Mouse (Mus musculus) midbrain, postnatal 0 days (tissue): ENCODE measurements around the gene Galnt6. TPM values are rescaled to one million over a fixed set of nuclear protein-coding genes. Genes with fewer than 3 reads are reported as not detected.
A peak's percentile ranks its signal among the peaks of the same experiment; 100 is the strongest.

ENCODE experiments used
- ATAC-seq: fragments of 200-750 bp; cut with Nextera tagmentation; 2 replicates; pipeline ENCODE4 v1.8.0; 2017; ENCODE audit warnings: moderate number of reproducible peaks, mild to moderate bottlenecking, moderate TSS enrichment, moderate library complexity; ENCODE audit not compliant: low FRiP score
- DNase-seq: peaks from one replicate; pipeline ENCODE4 v3.0.0-alpha.2; 2015; ENCODE audit warnings: low spot score
- H3K27ac ChIP-seq: fragments of 300-500 bp; sonication (generic); 2 replicates; pipeline ENCODE4 v1.5.1; 2014; ENCODE audit warnings: low read depth, mild to moderate bottlenecking, low read length, mixed read lengths
- H3K27me3 ChIP-seq: fragments of 300-500 bp; sonication (generic); 2 replicates; pipeline ENCODE4 v1.6.1; 2014; ENCODE audit warnings: low read length, control low read depth, mixed read lengths; ENCODE audit not compliant: insufficient read depth
- H3K36me3 ChIP-seq: fragments of 300-500 bp; sonication (generic); 2 replicates; pipeline ENCODE4 v1.6.1; 2014; ENCODE audit warnings: low read length, control low read depth, mixed read lengths; ENCODE audit not compliant: insufficient read depth
- H3K4me1 ChIP-seq: fragments of 300-500 bp; sonication (generic); 2 replicates; pipeline ENCODE4 v1.6.1; 2014; ENCODE audit warnings: mild to moderate bottlenecking, control low read depth, antibody characterized with exemption, low read length, mixed read lengths; ENCODE audit not compliant: insufficient read depth
- H3K4me2 ChIP-seq: fragments of 300-500 bp; sonication (generic); 2 replicates; pipeline ENCODE4 v1.6.1; 2014; ENCODE audit warnings: low read depth, mild to moderate bottlenecking, low read length, mixed read lengths; ENCODE audit not compliant: poor library complexity, severe bottlenecking
- H3K4me3 ChIP-seq: fragments of 300-500 bp; sonication (generic); 2 replicates; pipeline ENCODE4 v1.5.1; 2014; ENCODE audit warnings: low read depth, mild to moderate bottlenecking, low read length, moderate library complexity
- H3K9ac ChIP-seq: fragments of 300-500 bp; sonication (generic); replicated peaks from 2 replicates; pipeline ENCODE4 v1.6.1; 2014; ENCODE audit warnings: mild to moderate bottlenecking, low read length, moderate library complexity, mixed read lengths; ENCODE audit not compliant: poor library complexity, severe bottlenecking
- H3K9me3 ChIP-seq: fragments of 300-500 bp; sonication (generic); 2 replicates; pipeline ENCODE4 v1.6.1; 2016; ENCODE audit warnings: low read length, control low read depth
- CTCF ChIP-seq: IDR thresholded peaks from 2 replicates; pipeline ENCODE4 v1.5.1; 2016; ENCODE audit warnings: antibody characterized with exemption, mild to moderate bottlenecking
- WGBS: fragments of 180-500 bp; shearing (Covaris S2); extraction: QIAGEN DNeasy Blood & Tissue Kit; methylation state at CpG from one replicate; pipeline ENCODE4 v1.1.7; 2014; 5-methylcytosine and 5-hydroxymethylcytosine counted together
- polyA plus RNA-seq: library from polyadenylated mRNA; unstranded; fragments of >200 nt; fragmentation: Nextera tagmentation; extraction: Ambion mirVana; gene quantifications from 2 replicates; pipeline ENCODE4 v1.2.1, GENCODE M21; 2015
- total RNA-seq: library from RNA; depleted of rRNA; stranded (reverse); fragments of >200 nt; gene quantifications from 2 replicates; pipeline ENCODE4 v1.2.3, GENCODE M21; 2014

Gene Galnt6
- total and polyA plus RNA-seq, 2 experiments from 2014 or later, result 0.16 to 0.20 TPM

GRCm38 (mm10) chr15:100755881-100756624, 26.9 kb upstream of the Galnt6 start:
- 0 out of 2 replicates have a peak, but pooled peaks cover 7% of the 10 kb centered on the region for H3K4me1 ChIP-seq
- H3K4me3 ChIP-seq, result no peak overlapping the region
- no peak for TF ChIP-seq CTCF
- H3K27me3 ChIP-seq, result no peaks in the 10 kb centered on the region
- H3K36me3 ChIP-seq, result no peaks in the 10 kb centered on the region
- H3K27ac ChIP-seq, result no peak overlapping the region
- WGBS, result 57% methylated on average over 3 of the region's 3 CpGs
- no peak overlapping the region for H3K9ac ChIP-seq
- DNase-seq (no peak), ATAC-seq (no peak)
- no peak overlapping the region for H3K4me2 ChIP-seq
- H3K9me3 ChIP-seq, result no peaks in the 10 kb centered on the region

GRCm38 (mm10) chr15:100755498-100755859, 26.3 kb upstream of the Galnt6 start:
- no peaks in the 10 kb centered on the region for H3K36me3 ChIP-seq
- no peaks in the 10 kb centered on the region for H3K27me3 ChIP-seq
- no peak overlapping the region for H3K4me3 ChIP-seq
- DNase-seq (no peak), ATAC-seq (no peak)
- no peak overlapping the region for H3K27ac ChIP-seq
- peak overlapping the region; percentile 26; the same call in 1 of the 2 replicates for H3K4me2 ChIP-seq
- 0 out of 2 replicates have a peak, but pooled peaks cover 4% of the 10 kb centered on the region for H3K4me1 ChIP-seq
- TF ChIP-seq CTCF, result no peak
- no peaks in the 10 kb centered on the region for H3K9me3 ChIP-seq
- WGBS, result 45% methylated on average over 6 of the region's 8 CpGs
- no peak overlapping the region for H3K9ac ChIP-seq

GRCm38 (mm10) chr15:100754805-100755497, 25.8 kb upstream of the Galnt6 start:
- Histone ChIP-seq H3K9ac (no peak overlapping the region), H3K27ac (no peak overlapping the region), H3K4me2 (peak overlapping the region; percentile 26; the same call in 1 of the 2 replicates), H3K4me1 (0 out of 2 replicates have a peak, but pooled peaks cover 2% of the 10 kb centered on the region), H3K9me3 (no peaks in the 10 kb centered on the region), H3K27me3 (no peaks in the 10 kb centered on the region), H3K4me3 (no peak overlapping the region), H3K36me3 (no peaks in the 10 kb centered on the region)
- peak; percentile 80 for TF ChIP-seq CTCF
- WGBS, result 16% methylated on average over 11 of the region's 11 CpGs
- ATAC-seq (no peak), DNase-seq (peak; percentile 65)

- Histone ChIP-seq H3K9me3 (no peaks in the 10 kb centered on the region), H3K27me3 (no peaks in the 10 kb centered on the region), H3K4me3 (no peak overlapping the region), H3K27ac (no peak overlapping the region), H3K4me1 (0 out of 2 replicates have a peak, but pooled peaks cover 2% of the 10 kb centered on the region), H3K9ac (no peak overlapping the region), H3K4me2 (no peak overlapping the region), H3K36me3 (no peaks in the 10 kb centered on the region)
- no peak for TF ChIP-seq CTCF
- 49% methylated on average over 7 of the region's 7 CpGs for WGBS
- DNase-seq (no peak), ATAC-seq (no peak)
Measured at GRCm38 (mm10) chr15:100754041-100754440, 24.9 kb upstream of the Galnt6 start.

GRCm38 (mm10) chr15:100753045-100753444, 23.9 kb upstream of the Galnt6 start:
- ATAC-seq (no peak), DNase-seq (no peak)
- H3K4me3 ChIP-seq, result no peak overlapping the region
- H3K9ac ChIP-seq, result no peak overlapping the region
- TF ChIP-seq CTCF, result no peak
- no peak overlapping the region for H3K27ac ChIP-seq
- no peaks in the 10 kb centered on the region for H3K27me3 ChIP-seq
- H3K4me2 ChIP-seq, result no peak overlapping the region
- 0 out of 2 replicates have a peak, but pooled peaks cover 2% of the 10 kb centered on the region for H3K4me1 ChIP-seq
- H3K9me3 ChIP-seq, result no peaks in the 10 kb centered on the region
- no peaks in the 10 kb centered on the region for H3K36me3 ChIP-seq
- 69% methylated on average over 5 of the region's 5 CpGs for WGBS

GRCm38 (mm10) chr15:100752439-100752838, 23.3 kb upstream of the Galnt6 start:
- H3K4me3 ChIP-seq, result no peak overlapping the region
- H3K27me3 ChIP-seq, result no peaks in the 10 kb centered on the region
- no peak overlapping the region for H3K9ac ChIP-seq
- H3K27ac ChIP-seq, result no peak overlapping the region
- DNase-seq (no peak), ATAC-seq (no peak)
- no peak for TF ChIP-seq CTCF
- no peaks in the 10 kb centered on the region for H3K9me3 ChIP-seq
- H3K36me3 ChIP-seq, result no peaks in the 10 kb centered on the region
- 76% methylated on average over 2 of the region's 2 CpGs for WGBS
- H3K4me2 ChIP-seq, result no peak overlapping the region
- 0 out of 2 replicates have a peak, but pooled peaks cover 2% of the 10 kb centered on the region for H3K4me1 ChIP-seq
